Mouse (Mus musculus) hindbrain, embryonic 14.5 days (tissue): Measurements from ENCODE around the gene 5730596B20Rik. TPM values are rescaled to one million over a fixed set of nuclear protein-coding genes. Genes with fewer than 3 reads are reported as not detected.

Source experiments
- ATAC-seq: fragments of 200-750 bp; cut with Nextera tagmentation; 2 replicates; pipeline ENCODE4 v1.8.0; 2017; ENCODE audit warnings: moderate number of reproducible peaks, mild to moderate bottlenecking, moderate TSS enrichment, moderate library complexity; ENCODE audit not compliant: low FRiP score
- DNase-seq: peaks from one replicate; pipeline ENCODE4 v3.0.0-alpha.2; 2015; ENCODE audit warnings: low spot score
- H3K27ac ChIP-seq: fragments of 300-500 bp; sonication (generic); 2 replicates; pipeline ENCODE4 v1.5.1; 2014; ENCODE audit warnings: mild to moderate bottlenecking, moderate library complexity
- H3K27me3 ChIP-seq: fragments of 300-500 bp; sonication (generic); 2 replicates; pipeline ENCODE4 v1.6.1; 2014; ENCODE audit warnings: mild to moderate bottlenecking, low read length, mixed read lengths; ENCODE audit not compliant: control insufficient read depth, insufficient read depth
- H3K36me3 ChIP-seq: fragments of 300-500 bp; sonication (generic); replicated peaks from 2 replicates; pipeline ENCODE4 v1.6.1; 2014; ENCODE audit not compliant: control insufficient read depth, insufficient read depth
- H3K4me1 ChIP-seq: fragments of 300-500 bp; sonication (generic); replicated peaks from 2 replicates; pipeline ENCODE4 v1.6.1; 2014; ENCODE audit warnings: antibody characterized with exemption, low read length, mixed read lengths; ENCODE audit not compliant: control insufficient read depth, insufficient read depth
- H3K4me2 ChIP-seq: fragments of 300-500 bp; sonication (generic); replicated peaks from 2 replicates; pipeline ENCODE4 v1.6.1; 2014; ENCODE audit warnings: mild to moderate bottlenecking, moderate library complexity
- H3K4me3 ChIP-seq: fragments of 300-500 bp; sonication (generic); replicated peaks from 2 replicates; pipeline ENCODE4 v1.5.1; 2014; ENCODE audit warnings: mild to moderate bottlenecking, low read length
- H3K9ac ChIP-seq: fragments of 300-500 bp; sonication (generic); 2 replicates; pipeline ENCODE4 v1.6.1; 2014
- H3K9me3 ChIP-seq: fragments of 300-500 bp; sonication (generic); 2 replicates; pipeline ENCODE4 v1.6.1; 2016; ENCODE audit warnings: low read length; ENCODE audit not compliant: control insufficient read depth
- WGBS: fragments of 180-500 bp; shearing (Covaris S2); extraction: QIAGEN DNeasy Blood & Tissue Kit; methylation state at CpG from one replicate; pipeline ENCODE4 v1.1.7; 2014; 5-methylcytosine and 5-hydroxymethylcytosine counted together
- polyA plus RNA-seq: library from polyadenylated mRNA; unstranded; fragments of >200 nt; fragmentation: Nextera tagmentation; extraction: Ambion mirVana; gene quantifications from 2 replicates; pipeline ENCODE4 v1.2.1, GENCODE M21; 2014

The 5730596B20Rik gene
- polyA plus RNA-seq, 1 experiment from 2014 or later: 5.0 TPM

DNA sequence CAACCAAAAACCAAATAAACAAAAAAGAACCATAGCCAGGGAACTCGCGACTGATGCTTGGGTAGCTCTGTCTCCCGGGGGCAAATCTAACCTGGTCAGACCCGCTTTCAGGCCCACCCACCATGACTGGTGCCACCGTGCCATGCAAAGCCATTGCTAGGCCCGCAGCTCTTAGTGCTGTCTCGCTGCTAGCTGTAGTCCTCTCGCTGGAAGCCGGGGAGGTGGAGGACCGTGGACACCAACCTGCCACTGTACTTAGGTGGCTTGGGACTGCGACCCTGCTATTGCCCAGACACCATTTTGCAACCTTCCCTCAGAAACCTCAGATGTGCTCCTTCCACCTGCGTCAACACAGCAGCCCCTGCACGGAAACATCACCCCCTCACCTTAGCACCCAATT lies 34.7 kb downstream of the 5730596B20Rik start:
- Histone ChIP-seq H3K4me1 (no peaks in the 10 kb centered on the region), H3K4me2 (peak overlapping the region; percentile 81), H3K36me3 (no peaks in the 10 kb centered on the region), H3K4me3 (peak overlapping the region; percentile 13), H3K9ac (no peak overlapping the region), H3K27me3 (peaks cover 98% of the 10 kb centered on the region), H3K27ac (peak overlapping the region; percentile 21; the same call in 1 of the 2 replicates), H3K9me3 (no peaks in the 10 kb centered on the region)
- ATAC-seq (no peak), DNase-seq (no peak)
- WGBS: 6% methylated on average over 13 of the region's 13 CpGs

DNA sequence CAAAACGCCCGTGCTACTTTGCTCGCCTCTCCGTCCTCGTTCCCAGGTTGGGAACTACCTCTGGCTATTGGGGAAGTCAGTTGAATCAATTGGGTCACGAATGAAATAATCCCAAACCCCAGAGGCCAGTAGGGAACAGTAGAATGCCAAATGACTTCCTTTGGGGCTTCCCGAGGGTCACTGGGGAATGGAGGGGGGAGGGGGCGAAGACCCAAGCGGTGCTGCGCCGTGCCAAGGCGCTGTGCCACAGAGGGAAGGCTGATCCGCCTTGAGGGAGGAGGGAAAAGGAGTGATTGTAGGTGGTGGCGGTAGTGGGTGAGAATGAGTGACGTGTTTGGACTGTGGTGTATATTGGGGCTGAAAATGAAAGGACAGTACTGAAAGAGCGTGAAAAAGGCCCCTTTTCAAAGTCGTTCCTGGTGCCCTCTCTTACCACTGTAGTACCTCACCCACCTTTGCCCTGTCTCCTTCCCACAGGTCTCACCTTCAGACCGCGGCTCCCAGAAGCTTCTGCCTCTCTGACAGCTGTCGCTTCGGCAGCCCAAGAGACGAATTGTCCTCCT lies 35.3 kb downstream of the 5730596B20Rik start:
- H3K9me3 ChIP-seq: no peaks in the 10 kb centered on the region
- peaks cover 98% of the 10 kb centered on the region for H3K27me3 ChIP-seq
- H3K4me3 ChIP-seq: peak overlapping the region; percentile 13; the same call in 1 of the 2 replicates
- no peak overlapping the region; the same call in 1 of the 2 replicates for H3K27ac ChIP-seq
- ATAC-seq (no peak), DNase-seq (no peak)
- no peaks in the 10 kb centered on the region for H3K4me1 ChIP-seq
- peak overlapping the region; percentile 15 for H3K4me2 ChIP-seq
- no peaks in the 10 kb centered on the region for H3K36me3 ChIP-seq
- no peak overlapping the region for H3K9ac ChIP-seq
- WGBS: 3% methylated on average over 22 of the region's 22 CpGs

DNA sequence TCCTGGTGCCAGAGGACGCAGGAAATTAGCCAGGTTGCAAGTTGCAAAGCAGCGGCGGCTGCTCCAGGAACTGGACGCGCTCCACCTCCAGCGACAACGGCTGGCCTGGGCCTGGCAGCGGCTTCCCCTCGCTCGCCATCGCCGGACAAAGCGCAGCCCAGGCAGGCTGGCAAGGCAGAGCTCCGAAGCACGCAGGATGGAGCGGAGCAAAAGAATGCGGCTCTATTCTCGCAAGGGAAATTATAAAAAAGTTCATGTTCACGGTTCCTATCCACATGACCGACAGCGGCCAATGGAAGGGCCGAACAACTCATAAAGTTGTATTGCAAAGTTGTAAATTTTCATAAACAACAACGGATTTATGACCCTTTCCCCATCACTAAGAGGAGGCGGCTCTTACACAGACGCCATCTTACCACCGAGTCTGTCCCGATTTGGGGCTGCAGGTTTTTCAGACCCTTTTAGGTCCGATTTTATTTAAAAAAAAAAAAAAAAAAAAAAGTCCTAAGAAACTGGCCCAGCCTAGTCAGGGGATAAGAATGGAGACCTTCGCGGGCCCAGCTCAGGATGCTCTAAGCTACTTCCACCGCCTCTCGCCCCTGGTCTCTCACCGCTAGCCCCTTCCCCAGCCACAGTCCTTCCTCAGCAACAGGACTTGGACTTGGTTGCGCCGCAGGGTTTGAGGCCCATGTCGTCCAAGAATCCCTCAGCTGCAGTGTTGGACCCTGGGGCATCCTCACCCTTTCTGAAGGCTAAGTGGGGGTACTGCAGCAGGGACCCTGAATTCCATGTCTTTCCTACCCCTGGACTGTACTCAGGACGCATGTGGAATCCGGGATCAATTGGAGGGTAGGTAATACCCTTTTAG lies 36.1 kb downstream of the 5730596B20Rik start, which contains the start of the genes Hoxa3 and Gm28308:
Gene Hoxa3 (minus strand): TSS at position 218 of the 868 bp plus-strand sequence.
Gene Gm28308 (minus strand): TSS at position 221 of the 868 bp plus-strand sequence.
- peak within 1 kb of the TSS; percentile 15 for H3K4me2 ChIP-seq
- H3K9ac ChIP-seq: no peak within 1 kb of the TSS
- peak within 1 kb of the TSS; percentile 13; the same call in 1 of the 2 replicates for H3K4me3 ChIP-seq
- no peaks in the 10 kb centered on the region for H3K9me3 ChIP-seq
- no peak for DNase-seq
- peaks cover 99% of the 10 kb centered on the region for H3K27me3 ChIP-seq
- ATAC-seq: no peak
- 4% methylated on average over 38 of the region's 38 CpGs for WGBS
- H3K4me1 ChIP-seq: no peaks in the 10 kb centered on the region
- no peak within 1 kb of the TSS; the same call in 1 of the 2 replicates for H3K27ac ChIP-seq
- H3K36me3 ChIP-seq: no peaks in the 10 kb centered on the region

DNA sequence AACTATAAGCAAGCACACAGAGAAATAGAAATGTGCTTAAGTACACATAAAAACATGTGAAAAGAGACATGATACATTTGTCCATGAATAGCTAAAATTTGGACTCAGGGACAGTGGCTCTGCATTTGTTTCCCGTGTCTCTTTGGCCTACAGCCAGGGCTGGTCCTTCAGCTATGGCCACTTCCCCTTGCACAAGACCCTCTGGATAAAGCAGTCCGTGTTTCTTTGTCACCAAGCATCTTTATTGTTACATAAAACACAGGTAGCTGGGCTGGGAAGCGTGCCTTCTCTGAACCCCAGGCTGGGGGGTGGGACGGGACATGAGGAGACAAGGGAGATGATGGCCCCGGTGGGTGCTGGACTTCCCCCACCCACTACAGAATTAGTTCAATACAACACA lies 37.0 kb downstream of the 5730596B20Rik start:
- no peak overlapping the region for H3K9ac ChIP-seq
- H3K4me3 ChIP-seq: no peak overlapping the region
- H3K27me3 ChIP-seq: peaks cover 99% of the 10 kb centered on the region
- WGBS: 15% methylated on average over 5 of the region's 5 CpGs
- no peak overlapping the region for H3K27ac ChIP-seq
- H3K36me3 ChIP-seq: no peaks in the 10 kb centered on the region
- ATAC-seq (no peak), DNase-seq (no peak)
- H3K4me2 ChIP-seq: no peak overlapping the region
- H3K9me3 ChIP-seq: no peaks in the 10 kb centered on the region
- no peaks in the 10 kb centered on the region for H3K4me1 ChIP-seq

GRCm38 (mm10) chr6:52215070-52215469 lies 37.8 kb downstream of the 5730596B20Rik start:
- no peak overlapping the region for H3K4me2 ChIP-seq
- no peaks in the 10 kb centered on the region for H3K9me3 ChIP-seq
- no peak for DNase-seq
- no peaks in the 10 kb centered on the region for H3K36me3 ChIP-seq
- H3K4me1 ChIP-seq: no peaks in the 10 kb centered on the region
- H3K4me3 ChIP-seq: no peak overlapping the region
- no peak overlapping the region for H3K9ac ChIP-seq
- no peak for ATAC-seq
- WGBS: 4% methylated on average over 3 of the region's 3 CpGs
- peaks cover 99% of the 10 kb centered on the region for H3K27me3 ChIP-seq
- no peak overlapping the region for H3K27ac ChIP-seq

- Histone ChIP-seq H3K9me3 (no peaks in the 10 kb centered on the region), H3K27me3 (peaks cover 100% of the 10 kb centered on the region), H3K9ac (no peak overlapping the region), H3K27ac (no peak overlapping the region), H3K36me3 (no peaks in the 10 kb centered on the region), H3K4me1 (no peaks in the 10 kb centered on the region), H3K4me2 (peak overlapping the region; percentile 8; the same call in 1 of the 2 replicates), H3K4me3 (no peak overlapping the region)
- WGBS: 2% methylated on average over 30 of the region's 30 CpGs
- ATAC-seq: no peak
- no peak for DNase-seq
These were observed 38.7 kb downstream of the 5730596B20Rik start for GRCm38 (mm10) chr6:52215771-52216535.

- WGBS: 2% methylated on average over 60 of the region's 60 CpGs
- no peak overlapping the region for H3K27ac ChIP-seq
These were observed 39.6 kb downstream of the 5730596B20Rik start for GRCm38 (mm10) chr6:52216691-52217458.

DNA sequence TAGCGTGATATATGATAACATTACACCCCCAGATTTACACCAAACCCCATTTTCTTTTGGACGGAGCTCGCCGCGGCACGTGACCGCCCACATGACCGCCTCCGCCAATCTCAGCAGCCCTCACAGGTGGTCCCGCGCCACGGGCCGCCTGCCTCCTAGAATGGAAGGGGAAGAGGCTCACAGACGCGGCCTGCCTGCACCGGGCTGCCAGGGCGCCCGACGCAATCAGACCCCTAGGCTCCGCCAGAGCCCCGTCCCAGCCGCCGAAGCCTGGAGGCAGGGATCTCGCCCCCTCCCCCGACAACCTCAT lies 40.1 kb downstream of the 5730596B20Rik start:
- DNase-seq (no peak), ATAC-seq (no peak)
- Histone ChIP-seq H3K4me2 (peak overlapping the region; percentile 33), H3K4me1 (0 out of 2 replicates have a peak, but pooled peaks cover 4% of the 10 kb centered on the region), H3K36me3 (no peaks in the 10 kb centered on the region), H3K27ac (no peak overlapping the region), H3K27me3 (peaks cover 100% of the 10 kb centered on the region), H3K4me3 (peak overlapping the region; percentile 22), H3K9ac (no peak overlapping the region), H3K9me3 (no peaks in the 10 kb centered on the region)
- under 1% methylated on average over 25 of the region's 25 CpGs for WGBS

More at GRCm38 (mm10) chr6:52216691-52217458, 39.6 kb downstream of the 5730596B20Rik start:
- Histone ChIP-seq H3K9me3 (no peaks in the 10 kb centered on the region), H3K36me3 (no peaks in the 10 kb centered on the region), H3K4me2 (peak overlapping the region; percentile 33), H3K9ac (no peak overlapping the region), H3K27me3 (peaks cover 100% of the 10 kb centered on the region), H3K4me3 (peak overlapping the region; percentile 22), H3K4me1 (0 out of 2 replicates have a peak, but pooled peaks cover 4% of the 10 kb centered on the region)
- no peak for DNase-seq
- no peak for ATAC-seq
